Comparison of ENCODE assay signal across 8 mouse cellular contexts in genomic region chr14:105921217-105921695, GRCm38 (mm10). TPM values are rescaled to one million over a fixed set of nuclear protein-coding genes. Genes with fewer than 3 reads are reported as not detected.
DNase-seq lines count a peak whose midpoint lies in the region; ATAC-seq and TF ChIP-seq lines count a peak whose summit lies in the region.

No protein-coding gene starts in this region.

- peaks cover 24% of the 10 kb centered on the region for H3K4me1 ChIP-seq in kidney, postnatal 0 days (replicated peaks; ENCODE audit: insufficient read depth, low read length)
- peaks cover 37% of the 10 kb centered on the region for H3K4me1 ChIP-seq in forebrain, embryonic 10.5 days
- peaks cover 11% of the 10 kb centered on the region for H3K4me1 ChIP-seq in intestine, embryonic 16.5 days (ENCODE audit: control insufficient read depth, insufficient read depth, low read length)
- H3K4me1 ChIP-seq in neural tube, embryonic 12.5 days = peaks cover 19% of the 10 kb centered on the region

- intact Hi-C loops in left cerebral cortex, postnatal 25 days (cut with DNase I) = loop anchor here (5.0 to 10.0 kb wide), 2 partner anchors 446 to 609 kb away; no protein-coding TSS in a partner anchor

- 0 out of 2 replicates have a peak overlapping the region, but pooled peaks have one; percentile 4 for H3K4me3 ChIP-seq in kidney, postnatal 0 days (replicated peaks; ENCODE audit: low read depth, low read length)
- H3K4me3 ChIP-seq in forebrain, embryonic 10.5 days = peak overlapping the region; percentile 37
- H3K4me3 ChIP-seq in intestine, embryonic 16.5 days (ENCODE audit: low read length) = no peak overlapping the region
- H3K4me3 ChIP-seq in neural tube, embryonic 12.5 days = no peak overlapping the region

- peak overlapping the region; percentile 24 for H3K4me2 ChIP-seq in kidney, postnatal 0 days (ENCODE audit: low read length)
- no peak overlapping the region for H3K4me2 ChIP-seq in intestine, embryonic 16.5 days (ENCODE audit: low read depth, low read length)
- H3K4me2 ChIP-seq in neural tube, embryonic 12.5 days (replicated peaks) = peak overlapping the region; percentile 56

- peak; percentile 6; the same call in 1 of the 2 replicates for ATAC-seq in kidney, postnatal 0 days (replicated peaks; ENCODE audit: low FRiP score, low read depth)
- ATAC-seq in intestine, embryonic 16.5 days = no peak
- ATAC-seq in neural tube, embryonic 12.5 days (ENCODE audit: low FRiP score, low read depth) = no peak

- peak; percentile 90 for DNase-seq in kidney, postnatal 0 days (ENCODE audit: low spot score)
- no peak for DNase-seq in kidney, postnatal 10 days
- DNase-seq in forebrain, embryonic 10.5 days (ENCODE audit: extremely low spot score, low spot score) = no peak
- DNase-seq in urinary bladder, postnatal 36 days (ENCODE audit: low spot score in 2 of 2) = no peak
- no peak for DNase-seq in gastrocnemius, postnatal 4 days (ENCODE audit: low spot score in 2 of 2)
- no peak for DNase-seq in left cerebral cortex, postnatal 25 days (ENCODE audit: low spot score in 2 of 2)

- no peaks in the 10 kb centered on the region for H3K27me3 ChIP-seq in kidney, postnatal 0 days (ENCODE audit: insufficient read depth, low read length)
- peaks cover 50% of the 10 kb centered on the region for H3K27me3 ChIP-seq in forebrain, embryonic 10.5 days (ENCODE audit: poor library complexity, severe bottlenecking)
- H3K27me3 ChIP-seq in intestine, embryonic 16.5 days (replicated peaks; ENCODE audit: control insufficient read depth, insufficient read depth, low read length) = no peaks in the 10 kb centered on the region
- H3K27me3 ChIP-seq in neural tube, embryonic 12.5 days (replicated peaks) = no peaks in the 10 kb centered on the region

- H3K9ac ChIP-seq in kidney, postnatal 0 days (ENCODE audit: low read depth, low read length) = no peak overlapping the region
- no peak overlapping the region for H3K9ac ChIP-seq in intestine, embryonic 16.5 days (ENCODE audit: low read depth, low read length)
- H3K9ac ChIP-seq in neural tube, embryonic 12.5 days = no peak overlapping the region

- no peaks in the 10 kb centered on the region for H3K9me3 ChIP-seq in kidney, postnatal 0 days (replicated peaks; ENCODE audit: low read length)
- H3K9me3 ChIP-seq in forebrain, embryonic 10.5 days = no peaks in the 10 kb centered on the region
- no peaks in the 10 kb centered on the region for H3K9me3 ChIP-seq in intestine, embryonic 16.5 days (ENCODE audit: control insufficient read depth, low read length)
- no peaks in the 10 kb centered on the region for H3K9me3 ChIP-seq in neural tube, embryonic 12.5 days

- H3K36me3 ChIP-seq in kidney, postnatal 0 days (ENCODE audit: insufficient read depth, low read length) = no peaks in the 10 kb centered on the region
- no peaks in the 10 kb centered on the region for H3K36me3 ChIP-seq in forebrain, embryonic 10.5 days (replicated peaks)
- no peaks in the 10 kb centered on the region for H3K36me3 ChIP-seq in intestine, embryonic 16.5 days (ENCODE audit: control insufficient read depth, insufficient read depth, low read length)
- no peaks in the 10 kb centered on the region for H3K36me3 ChIP-seq in neural tube, embryonic 12.5 days

- no peak for TF ChIP-seq CTCF in kidney, postnatal 0 days (IDR thresholded peaks at IDR 0.05; ENCODE audit: low read depth)

- peak overlapping the region; percentile 44; the same call in 1 of the 2 replicates for H3K27ac ChIP-seq in kidney, postnatal 0 days
- H3K27ac ChIP-seq in forebrain, embryonic 10.5 days = peak overlapping the region; percentile 78; the same call in 1 of the 2 replicates
- H3K27ac ChIP-seq in intestine, embryonic 16.5 days (ENCODE audit: low read length) = peak overlapping the region; percentile 31; the same call in 1 of the 2 replicates
- no peak overlapping the region for H3K27ac ChIP-seq in neural tube, embryonic 12.5 days

- 4% methylated on average over 8 of the region's 8 CpGs for WGBS in kidney, postnatal 0 days
- 2% methylated on average over 8 of the region's 8 CpGs for WGBS in forebrain, embryonic 10.5 days
- WGBS in intestine, embryonic 16.5 days = 11% methylated on average over 8 of the region's 8 CpGs
- WGBS in neural tube, embryonic 12.5 days = 2% methylated on average over 8 of the region's 8 CpGs

RNA-seq across cellular contexts. Expression of gene Spry2, which starts 24.6 kb away (rescaled TPM):
- 85.5 and 91.0 TPM in 2 replicates for polyA plus RNA-seq in kidney, postnatal 0 days (2015; fragmentation: Nextera tagmentation; extraction: Ambion mirVana)
- 24.7 and 27.6 TPM in 2 replicates for polyA plus RNA-seq in forebrain, embryonic 10.5 days (2016; fragmentation: Nextera tagmentation; extraction: Ambion mirVana)
- 29.4 and 35.5 TPM in 2 replicates for polyA plus RNA-seq in intestine, embryonic 16.5 days (2015; fragmentation: Nextera tagmentation; extraction: Ambion mirVana)
- 20.8 and 33.9 TPM in 2 replicates for polyA plus RNA-seq in neural tube, embryonic 12.5 days (2016; fragmentation: Nextera tagmentation; extraction: Ambion mirVana)
- 10 to 100 TPM; 65.9 to 67.3 TPM for total RNA-seq in gastrocnemius, postnatal 4 days (2021)
- total RNA-seq in left cerebral cortex, postnatal 25 days (2021) = 100 to 1,000 TPM; 102 to 104 TPM

Comparison
In these comparisons a context has a peak if more than half of its experiments do, and no peak if none do; other contexts are left out.
1. H3K4me3 ChIP-seq: peak in kidney, postnatal 0 days (single experiment) and forebrain, embryonic 10.5 days (single experiment); none in intestine, embryonic 16.5 days (single experiment) and neural tube, embryonic 12.5 days (single experiment).